Mouse (Mus musculus): ENCODE data around the gene Cgas. TPM values are rescaled to one million over a fixed set of nuclear protein-coding genes. Genes with fewer than 3 reads are reported as not detected.

Gene Cgas
- polyA plus RNA-seq, 1 experiment from 2014 or later = 0.44 TPM

- H3K27me3 ChIP-seq (ENCODE audit: control insufficient read depth, insufficient read depth, low read length) = peaks cover 19% of the 10 kb centered on the region
- 0 out of 2 replicates have a peak, but pooled peaks cover 2% of the 10 kb centered on the region for H3K4me1 ChIP-seq (replicated peaks; ENCODE audit: control insufficient read depth, insufficient read depth, low read length)
- peak within 1 kb of the TSS; percentile 73 for H3K4me2 ChIP-seq (ENCODE audit: low read depth, low read length, severe bottlenecking)
- peak within 1 kb of the TSS; percentile 83 for H3K27ac ChIP-seq (ENCODE audit: low read depth, low read length)
- H3K9me3 ChIP-seq (ENCODE audit: control insufficient read depth, low read length) = no peaks in the 10 kb centered on the region
- peak within 1 kb of the TSS; percentile 97 for H3K4me3 ChIP-seq (ENCODE audit: low read depth, low read length)
- DNase-seq (ENCODE audit: low spot score) = peak; percentile 95
- ATAC-seq (replicated peaks; ENCODE audit: low FRiP score) = peak; percentile 97
- under 1% methylated on average over 96 of the region's 96 CpGs for WGBS
- H3K9ac ChIP-seq (ENCODE audit: low read length) = peak within 1 kb of the TSS; percentile 95
- peaks cover 4% of the 10 kb centered on the region; the same call in 1 of the 2 replicates for H3K36me3 ChIP-seq (ENCODE audit: control insufficient read depth, insufficient read depth, low read length)
These were observed 5.2 kb upstream of the Cgas start, which contains the start of the genes Mto1 and Gm17324 for GRCm38 (mm10) chr9:78447973-78448873. TSS of gene Mto1 (plus strand) at chr9:78448208. TSS of gene Gm17324 (minus strand) at chr9:78448786.

GRCm38 (mm10) chr9:78447606-78447972 lies 4.6 kb upstream of the Cgas start:
- no peaks in the 10 kb centered on the region for H3K9me3 ChIP-seq (ENCODE audit: control insufficient read depth, low read length)
- ATAC-seq (replicated peaks; ENCODE audit: low FRiP score) (peak; percentile 50), DNase-seq (ENCODE audit: low spot score) (no peak)
- H3K9ac ChIP-seq (ENCODE audit: low read length) = peak overlapping the region; percentile 95
- H3K4me2 ChIP-seq (ENCODE audit: low read depth, low read length, severe bottlenecking) = peak overlapping the region; percentile 73
- H3K4me1 ChIP-seq (replicated peaks; ENCODE audit: control insufficient read depth, insufficient read depth, low read length) = peaks cover 5% of the 10 kb centered on the region
- no peak overlapping the region; the same call in 1 of the 2 replicates for H3K27ac ChIP-seq (ENCODE audit: low read depth, low read length)
- peaks cover 26% of the 10 kb centered on the region for H3K27me3 ChIP-seq (ENCODE audit: control insufficient read depth, insufficient read depth, low read length)
- H3K4me3 ChIP-seq (ENCODE audit: low read depth, low read length) = peak overlapping the region; percentile 97
- 29% methylated on average over 9 of the region's 9 CpGs for WGBS
- peaks cover 4% of the 10 kb centered on the region; the same call in 1 of the 2 replicates for H3K36me3 ChIP-seq (ENCODE audit: control insufficient read depth, insufficient read depth, low read length)

DNA sequence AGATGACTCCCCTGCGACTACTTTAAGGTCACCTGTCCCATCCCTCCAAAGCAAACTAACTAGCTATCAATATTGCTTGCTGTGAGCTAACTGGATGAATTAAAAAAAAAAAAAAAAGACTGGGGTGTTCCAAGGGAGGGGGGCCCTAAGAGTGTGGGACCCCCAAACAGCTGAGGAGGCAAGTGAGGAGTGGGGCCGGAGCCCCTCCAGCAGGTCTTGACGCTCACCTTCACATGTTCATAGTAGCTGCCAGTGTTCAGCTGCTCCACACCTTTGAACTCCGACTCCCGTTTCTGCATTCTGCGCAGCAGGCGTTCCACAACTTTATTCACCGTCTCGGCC lies 829 bp downstream of the Cgas start:
- WGBS = 3% methylated on average over 9 of the region's 9 CpGs
- Histone ChIP-seq H3K27me3 (ENCODE audit: control insufficient read depth, insufficient read depth, low read length) (peaks cover 51% of the 10 kb centered on the region), H3K36me3 (ENCODE audit: control insufficient read depth, insufficient read depth, low read length) (no peaks in the 10 kb centered on the region), H3K9me3 (ENCODE audit: control insufficient read depth, low read length) (no peaks in the 10 kb centered on the region), H3K4me1 (replicated peaks; ENCODE audit: control insufficient read depth, insufficient read depth, low read length) (peaks cover 6% of the 10 kb centered on the region), H3K4me2 (ENCODE audit: low read depth, low read length, severe bottlenecking) (peak overlapping the region; percentile 57), H3K27ac (ENCODE audit: low read depth, low read length) (no peak overlapping the region), H3K9ac (ENCODE audit: low read length) (no peak overlapping the region), H3K4me3 (ENCODE audit: low read depth, low read length) (peak overlapping the region; percentile 32)
- ATAC-seq (replicated peaks; ENCODE audit: low FRiP score) (peak; percentile 51; the same call in 1 of the 2 replicates), DNase-seq (ENCODE audit: low spot score) (no peak)

GRCm38 (mm10) chr9:78439426-78439825 lies 3.6 kb downstream of the Cgas start:
- no peaks in the 10 kb centered on the region for H3K36me3 ChIP-seq (ENCODE audit: control insufficient read depth, insufficient read depth, low read length)
- 68% methylated on average over 5 of the region's 5 CpGs for WGBS
- no peak overlapping the region for H3K27ac ChIP-seq (ENCODE audit: low read depth, low read length)
- no peak for ATAC-seq (replicated peaks; ENCODE audit: low FRiP score)
- no peak for DNase-seq (ENCODE audit: low spot score)
- no peak overlapping the region for H3K4me2 ChIP-seq (ENCODE audit: low read depth, low read length, severe bottlenecking)
- no peak overlapping the region for H3K9ac ChIP-seq (ENCODE audit: low read length)
- no peaks in the 10 kb centered on the region for H3K9me3 ChIP-seq (ENCODE audit: control insufficient read depth, low read length)
- no peak overlapping the region for H3K4me3 ChIP-seq (ENCODE audit: low read depth, low read length)
- H3K27me3 ChIP-seq (ENCODE audit: control insufficient read depth, insufficient read depth, low read length) = peaks cover 41% of the 10 kb centered on the region
- peaks cover 6% of the 10 kb centered on the region for H3K4me1 ChIP-seq (replicated peaks; ENCODE audit: control insufficient read depth, insufficient read depth, low read length)

DNA sequence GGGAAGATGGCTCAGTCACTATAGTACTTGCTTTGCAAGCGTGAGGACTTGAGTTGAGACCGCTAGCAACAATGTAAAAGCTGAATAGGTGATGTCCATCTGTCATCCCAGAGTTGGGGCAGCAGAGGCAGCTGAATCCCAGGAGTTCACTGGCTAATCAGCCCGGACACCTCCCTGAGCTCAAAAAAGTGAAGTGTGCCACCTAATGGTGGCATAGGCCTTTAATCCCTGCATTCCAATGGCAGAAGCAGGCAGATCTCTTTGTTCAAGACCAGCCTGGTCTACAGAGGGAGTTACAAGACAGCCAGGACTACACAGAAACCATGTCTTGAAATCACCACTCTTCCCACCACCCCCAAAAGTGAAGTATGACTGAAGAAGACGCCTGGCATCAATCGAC lies 10.6 kb downstream of the Cgas start:
- no peak overlapping the region for H3K9ac ChIP-seq (ENCODE audit: low read length)

GRCm38 (mm10) chr9:78430486-78430885 lies 12.6 kb downstream of the Cgas start:
- no peak overlapping the region for H3K9ac ChIP-seq (ENCODE audit: low read length)
- H3K27ac ChIP-seq (ENCODE audit: low read depth, low read length) = no peak overlapping the region
- 85% methylated on average over 6 of the region's 6 CpGs for WGBS
- 0 out of 2 replicates have a peak, but pooled peaks cover 3% of the 10 kb centered on the region for H3K4me1 ChIP-seq (replicated peaks; ENCODE audit: control insufficient read depth, insufficient read depth, low read length)
- no peak for DNase-seq (ENCODE audit: low spot score)
- H3K4me3 ChIP-seq (ENCODE audit: low read depth, low read length) = no peak overlapping the region
- H3K4me2 ChIP-seq (ENCODE audit: low read depth, low read length, severe bottlenecking) = no peak overlapping the region
- ATAC-seq (replicated peaks; ENCODE audit: low FRiP score) = no peak
- H3K27me3 ChIP-seq (ENCODE audit: control insufficient read depth, insufficient read depth, low read length) = no peaks in the 10 kb centered on the region
- no peaks in the 10 kb centered on the region for H3K36me3 ChIP-seq (ENCODE audit: control insufficient read depth, insufficient read depth, low read length)
- no peaks in the 10 kb centered on the region for H3K9me3 ChIP-seq (ENCODE audit: control insufficient read depth, low read length)

More for the DNA sequence above, 10.6 kb downstream of the Cgas start:
- Histone ChIP-seq H3K4me2 (ENCODE audit: low read depth, low read length, severe bottlenecking) (no peak overlapping the region), H3K4me1 (replicated peaks; ENCODE audit: control insufficient read depth, insufficient read depth, low read length) (0 out of 2 replicates have a peak, but pooled peaks cover 2% of the 10 kb centered on the region), H3K9me3 (ENCODE audit: control insufficient read depth, low read length) (no peaks in the 10 kb centered on the region), H3K27me3 (ENCODE audit: control insufficient read depth, insufficient read depth, low read length) (no peaks in the 10 kb centered on the region), H3K27ac (ENCODE audit: low read depth, low read length) (no peak overlapping the region), H3K4me3 (ENCODE audit: low read depth, low read length) (no peak overlapping the region), H3K36me3 (ENCODE audit: control insufficient read depth, insufficient read depth, low read length) (no peaks in the 10 kb centered on the region)
- DNase-seq (ENCODE audit: low spot score) (no peak), ATAC-seq (replicated peaks; ENCODE audit: low FRiP score) (no peak)
- WGBS = 82% methylated on average over 5 of the region's 5 CpGs

GRCm38 (mm10) chr9:78429551-78429950 lies 13.5 kb downstream of the Cgas start:
- DNase-seq (ENCODE audit: low spot score) = no peak
- Histone ChIP-seq H3K27me3 (ENCODE audit: control insufficient read depth, insufficient read depth, low read length) (no peaks in the 10 kb centered on the region), H3K4me1 (replicated peaks; ENCODE audit: control insufficient read depth, insufficient read depth, low read length) (0 out of 2 replicates have a peak, but pooled peaks cover 3% of the 10 kb centered on the region), H3K4me3 (ENCODE audit: low read depth, low read length) (no peak overlapping the region), H3K9me3 (ENCODE audit: control insufficient read depth, low read length) (no peaks in the 10 kb centered on the region), H3K27ac (ENCODE audit: low read depth, low read length) (no peak overlapping the region), H3K9ac (ENCODE audit: low read length) (no peak overlapping the region), H3K4me2 (ENCODE audit: low read depth, low read length, severe bottlenecking) (no peak overlapping the region), H3K36me3 (ENCODE audit: control insufficient read depth, insufficient read depth, low read length) (no peaks in the 10 kb centered on the region)
- WGBS = 65% methylated on average over 2 of the region's 2 CpGs
- ATAC-seq (replicated peaks; ENCODE audit: low FRiP score) = no peak

- DNase-seq (ENCODE audit: low spot score) = no peak
- Histone ChIP-seq H3K4me3 (ENCODE audit: low read depth, low read length) (no peak overlapping the region), H3K4me1 (replicated peaks; ENCODE audit: control insufficient read depth, insufficient read depth, low read length) (0 out of 2 replicates have a peak, but pooled peaks cover 3% of the 10 kb centered on the region), H3K27me3 (ENCODE audit: control insufficient read depth, insufficient read depth, low read length) (no peaks in the 10 kb centered on the region), H3K9ac (ENCODE audit: low read length) (no peak overlapping the region), H3K27ac (ENCODE audit: low read depth, low read length) (no peak overlapping the region), H3K4me2 (ENCODE audit: low read depth, low read length, severe bottlenecking) (no peak overlapping the region), H3K9me3 (ENCODE audit: control insufficient read depth, low read length) (no peaks in the 10 kb centered on the region), H3K36me3 (ENCODE audit: control insufficient read depth, insufficient read depth, low read length) (no peaks in the 10 kb centered on the region)
- 79% methylated on average over 4 of the region's 4 CpGs for WGBS
- ATAC-seq (replicated peaks; ENCODE audit: low FRiP score) = no peak
These were observed 14.1 kb downstream of the Cgas start for GRCm38 (mm10) chr9:78428870-78429432.
